Mouse (Mus musculus): ENCODE measurements around the gene Vsig10. TPM values are rescaled to one million over a fixed set of nuclear protein-coding genes. Genes with fewer than 3 reads are reported as not detected.

The Vsig10 gene
- polyA plus RNA-seq, 1 experiment from 2014 or later, result 2.4 TPM

DNA sequence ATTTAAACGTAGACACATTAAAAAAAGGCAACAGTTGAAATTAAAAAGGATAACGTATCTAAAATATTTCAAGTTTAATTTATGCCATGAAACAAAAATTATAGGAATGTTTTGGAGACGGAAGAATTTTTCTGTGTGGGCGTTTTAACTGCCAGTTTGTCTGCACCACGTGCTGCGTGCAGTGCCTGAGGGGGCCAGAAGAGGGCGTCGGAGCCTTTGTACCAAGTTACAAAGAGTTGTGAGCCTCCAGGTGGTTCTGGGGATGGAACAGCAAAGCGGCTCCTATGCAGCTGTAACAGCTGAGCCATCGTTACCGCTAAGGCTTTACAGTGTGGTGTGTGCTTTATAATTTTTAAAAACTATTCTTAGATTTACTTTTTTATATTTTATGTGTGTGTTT is 39.8 kb downstream of the Vsig10 start:
- H3K4me3 ChIP-seq, result peak overlapping the region; percentile 97
- H3K4me1 ChIP-seq (replicated peaks), result peaks cover 52% of the 10 kb centered on the region
- H3K9me3 ChIP-seq, result no peaks in the 10 kb centered on the region
- H3K27me3 ChIP-seq, result no peaks in the 10 kb centered on the region
- no peak for ATAC-seq (ENCODE audit: low FRiP score, low read depth)
- H3K27ac ChIP-seq (replicated peaks), result no peak overlapping the region
- peak overlapping the region; percentile 96 for H3K4me2 ChIP-seq
- WGBS, result 32% methylated on average over 11 of the region's 11 CpGs
- H3K36me3 ChIP-seq, result peaks cover under 1% of the 10 kb centered on the region; the same call in 1 of the 2 replicates
- H3K9ac ChIP-seq, result no peak overlapping the region

DNA sequence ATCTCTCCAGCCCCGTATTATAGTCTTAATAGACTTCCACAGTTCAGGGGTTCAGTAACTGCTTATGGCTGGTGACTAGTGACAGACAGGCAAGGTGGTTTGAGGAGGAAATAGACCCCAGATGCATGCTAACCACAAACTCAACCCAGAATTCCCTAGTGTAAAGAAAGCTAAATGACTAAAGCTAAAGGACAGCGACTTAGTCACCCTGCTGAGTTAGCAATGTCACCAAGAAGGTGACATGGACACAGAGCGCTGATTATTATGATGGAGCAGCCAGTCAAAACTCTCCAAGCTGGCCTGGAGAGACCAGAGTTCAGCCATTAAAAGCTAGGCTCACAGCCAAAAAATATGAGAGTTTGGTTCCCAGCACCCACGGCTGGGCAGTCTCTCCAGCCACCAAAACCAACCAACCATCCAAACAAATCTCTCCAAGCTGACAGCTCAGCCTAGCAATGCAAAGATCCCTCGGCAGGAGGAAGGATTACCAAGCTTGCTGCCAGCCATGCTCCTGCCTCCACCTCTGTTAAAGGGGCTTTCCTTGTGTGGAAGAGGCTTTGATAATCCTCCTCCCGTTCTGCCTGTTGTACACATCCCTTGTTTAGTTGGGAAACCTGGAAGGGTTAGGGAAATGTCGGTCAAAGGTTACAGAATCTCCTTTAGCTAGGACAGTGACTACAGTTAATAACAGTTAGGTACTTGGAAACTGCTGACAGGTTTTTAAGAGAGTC is 40.8 kb downstream of the Vsig10 start:
- no peak overlapping the region for H3K4me3 ChIP-seq
- no peaks in the 10 kb centered on the region for H3K9me3 ChIP-seq
- no peak overlapping the region for H3K27ac ChIP-seq (replicated peaks)
- ATAC-seq (ENCODE audit: low FRiP score, low read depth), result no peak
- no peaks in the 10 kb centered on the region for H3K27me3 ChIP-seq
- no peak overlapping the region for H3K9ac ChIP-seq
- 45% methylated on average over 7 of the region's 7 CpGs for WGBS
- H3K36me3 ChIP-seq, result peaks cover 4% of the 10 kb centered on the region; the same call in 1 of the 2 replicates
- no peak overlapping the region; the same call in 1 of the 2 replicates for H3K4me2 ChIP-seq
- peaks cover 52% of the 10 kb centered on the region for H3K4me1 ChIP-seq (replicated peaks)

DNA sequence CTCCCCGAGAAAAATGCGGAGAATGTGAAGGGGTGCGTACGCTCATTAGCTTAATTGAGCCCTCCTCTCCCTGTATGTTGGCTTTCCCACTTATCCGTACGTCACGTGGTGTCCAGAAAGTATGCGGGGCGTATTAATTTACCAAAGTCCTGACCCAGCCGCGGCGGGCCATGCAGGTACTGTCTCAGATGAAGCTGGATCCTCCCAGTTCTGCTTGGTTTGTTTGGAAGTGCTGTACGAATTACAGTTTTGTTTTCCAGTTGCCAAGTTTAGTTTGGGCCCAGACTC is 41.3 kb downstream of the Vsig10 start:
- Histone ChIP-seq H3K4me1 (replicated peaks) (peaks cover 51% of the 10 kb centered on the region), H3K9me3 (no peaks in the 10 kb centered on the region), H3K9ac (no peak overlapping the region), H3K4me2 (no peak overlapping the region), H3K27me3 (no peaks in the 10 kb centered on the region), H3K36me3 (peaks cover 8% of the 10 kb centered on the region; the same call in 1 of the 2 replicates), H3K27ac (replicated peaks) (no peak overlapping the region), H3K4me3 (no peak overlapping the region)
- no peak for ATAC-seq (ENCODE audit: low FRiP score, low read depth)
- 58% methylated on average over 13 of the region's 13 CpGs for WGBS

DNA sequence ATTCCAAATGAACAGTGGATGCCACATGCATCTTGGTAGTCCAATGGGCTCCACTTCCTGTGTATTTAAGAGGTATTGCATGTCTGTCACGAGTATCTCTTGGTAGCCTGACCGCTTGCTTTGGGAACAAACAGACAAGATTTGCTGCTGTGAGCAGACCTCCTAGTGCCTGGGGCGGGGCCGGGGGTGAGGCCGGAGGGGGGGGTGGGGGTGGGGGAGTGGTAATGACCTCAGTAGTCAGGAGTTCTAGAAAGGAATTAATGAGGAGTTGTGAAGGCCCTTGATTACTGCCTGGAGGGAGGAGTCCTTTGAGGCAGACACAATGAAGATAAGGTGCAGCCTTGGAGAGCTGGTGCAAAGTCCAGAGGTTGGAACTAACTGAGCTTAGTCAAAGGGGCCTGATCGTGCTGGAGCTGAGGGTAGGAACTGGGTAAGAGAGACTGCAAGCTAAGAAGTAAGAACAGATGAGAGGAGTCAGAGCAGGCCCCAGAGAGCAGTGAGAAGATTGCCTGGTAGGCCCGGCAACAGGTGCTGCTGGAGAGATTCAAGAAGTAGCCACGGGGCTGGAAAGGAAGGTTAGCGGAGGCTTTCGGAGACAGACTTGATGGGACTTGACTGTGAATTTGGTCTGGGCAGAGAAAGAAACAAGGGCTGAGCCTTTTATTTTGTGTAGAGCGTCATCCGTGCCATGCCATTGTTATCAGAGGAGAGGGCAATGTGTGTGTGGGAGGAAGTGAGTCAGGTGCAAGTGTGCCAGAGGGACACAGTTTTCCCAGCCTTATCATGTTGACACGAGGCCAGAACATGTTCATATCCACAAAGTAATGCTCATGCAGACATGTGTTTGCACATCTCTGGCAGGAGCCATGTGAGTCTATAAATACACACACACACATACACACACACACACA is 42.0 kb downstream of the Vsig10 start:
- H3K27me3 ChIP-seq, result no peaks in the 10 kb centered on the region
- no peak overlapping the region for H3K4me2 ChIP-seq
- H3K36me3 ChIP-seq, result peaks cover 15% of the 10 kb centered on the region
- ATAC-seq (ENCODE audit: low FRiP score, low read depth), result no peak
- H3K9me3 ChIP-seq, result no peaks in the 10 kb centered on the region
- H3K9ac ChIP-seq, result no peak overlapping the region
- no peak overlapping the region for H3K4me3 ChIP-seq
- no peak overlapping the region for H3K27ac ChIP-seq (replicated peaks)
- H3K4me1 ChIP-seq (replicated peaks), result peaks cover 45% of the 10 kb centered on the region
- 46% methylated on average over 13 of the region's 13 CpGs for WGBS

DNA sequence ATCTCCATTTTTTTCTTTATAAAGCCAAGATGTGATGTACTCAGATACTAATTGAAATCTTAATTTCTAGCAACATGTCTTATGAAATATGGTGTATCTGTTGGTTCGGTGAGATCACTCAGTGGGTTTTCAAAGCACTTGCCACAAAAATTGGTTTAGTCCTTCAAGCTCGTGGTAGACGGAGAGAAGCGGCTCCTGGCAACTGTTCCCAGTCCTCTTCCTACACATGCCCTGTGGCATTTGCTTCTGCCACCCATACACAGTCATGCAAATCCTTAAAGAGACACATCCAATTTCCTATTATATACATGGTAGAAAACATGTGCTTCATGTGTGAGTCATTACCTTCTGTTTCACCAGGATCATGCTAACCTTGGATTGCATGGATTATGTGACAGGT is 42.7 kb downstream of the Vsig10 start:
- no peak overlapping the region for H3K4me3 ChIP-seq
- H3K9ac ChIP-seq, result no peak overlapping the region
- H3K36me3 ChIP-seq, result peaks cover 17% of the 10 kb centered on the region
- no peaks in the 10 kb centered on the region for H3K27me3 ChIP-seq
- H3K4me1 ChIP-seq (replicated peaks), result peaks cover 39% of the 10 kb centered on the region
- no peak overlapping the region for H3K4me2 ChIP-seq
- H3K9me3 ChIP-seq, result no peaks in the 10 kb centered on the region
- no peak for ATAC-seq (ENCODE audit: low FRiP score, low read depth)
- H3K27ac ChIP-seq (replicated peaks), result no peak overlapping the region
- 77% methylated on average over 4 of the region's 4 CpGs for WGBS

DNA sequence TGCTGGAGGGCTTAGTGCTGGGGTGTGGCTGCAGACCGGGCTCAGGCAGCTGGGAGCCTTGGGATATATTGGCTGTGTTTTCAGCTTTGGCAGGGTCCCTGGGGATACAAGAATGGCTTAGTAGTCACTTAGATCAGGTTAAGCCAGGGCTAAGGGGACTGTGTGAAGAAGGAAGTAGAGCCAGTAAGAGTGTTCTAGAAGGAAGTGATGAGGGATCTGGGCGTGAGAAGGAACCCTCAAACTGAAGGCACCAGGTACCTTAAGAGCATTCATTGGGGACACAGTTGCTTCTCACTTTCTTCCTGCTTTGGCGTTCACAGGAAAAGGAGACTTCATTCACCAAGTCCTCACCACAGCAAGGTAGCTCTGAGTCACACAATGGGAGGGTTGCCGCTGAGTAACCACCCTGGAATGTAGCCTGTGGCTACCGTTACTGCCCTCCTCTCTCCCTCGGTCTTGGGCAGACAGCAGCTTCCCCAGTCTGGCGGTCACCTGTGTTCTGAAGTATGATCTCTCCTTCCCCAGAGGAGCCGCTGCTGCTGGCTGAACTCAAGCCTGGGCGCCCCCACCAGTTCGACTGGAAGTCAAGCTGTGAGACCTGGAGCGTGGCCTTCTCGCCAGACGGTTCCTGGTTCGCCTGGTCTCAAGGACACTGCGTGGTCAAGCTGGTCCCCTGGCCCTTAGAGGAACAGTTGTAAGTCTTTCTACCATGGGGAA is 44.3 kb downstream of the Vsig10 start:
- Histone ChIP-seq H3K36me3 (peaks cover 17% of the 10 kb centered on the region), H3K4me1 (replicated peaks) (peaks cover 36% of the 10 kb centered on the region), H3K27me3 (no peaks in the 10 kb centered on the region), H3K9ac (no peak overlapping the region), H3K27ac (replicated peaks) (no peak overlapping the region), H3K9me3 (no peaks in the 10 kb centered on the region), H3K4me3 (no peak overlapping the region), H3K4me2 (no peak overlapping the region)
- no peak for ATAC-seq (ENCODE audit: low FRiP score, low read depth)
- 63% methylated on average over 15 of the region's 15 CpGs for WGBS

DNA sequence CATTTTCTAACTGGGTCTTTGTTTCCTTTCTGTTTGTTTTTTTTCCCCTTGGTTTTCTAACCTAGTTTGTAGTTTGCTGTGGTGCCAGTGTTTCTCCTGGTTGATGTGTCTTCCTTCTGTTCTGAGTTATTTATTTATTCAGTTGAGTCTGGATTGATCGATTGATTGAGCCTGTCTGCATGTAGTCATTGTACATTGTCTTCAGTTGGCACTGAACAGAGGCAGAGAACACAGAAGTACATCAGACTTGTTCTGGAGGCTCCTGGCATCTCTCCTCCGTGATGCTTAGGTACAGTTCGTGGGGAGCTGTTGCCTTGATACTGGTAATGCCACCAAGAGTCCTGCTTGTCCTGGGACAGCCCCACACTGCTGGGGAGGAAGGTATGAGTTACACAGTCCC is 45.9 kb downstream of the Vsig10 start:
- ATAC-seq (ENCODE audit: low FRiP score, low read depth), result no peak
- peaks cover 25% of the 10 kb centered on the region for H3K36me3 ChIP-seq

DNA sequence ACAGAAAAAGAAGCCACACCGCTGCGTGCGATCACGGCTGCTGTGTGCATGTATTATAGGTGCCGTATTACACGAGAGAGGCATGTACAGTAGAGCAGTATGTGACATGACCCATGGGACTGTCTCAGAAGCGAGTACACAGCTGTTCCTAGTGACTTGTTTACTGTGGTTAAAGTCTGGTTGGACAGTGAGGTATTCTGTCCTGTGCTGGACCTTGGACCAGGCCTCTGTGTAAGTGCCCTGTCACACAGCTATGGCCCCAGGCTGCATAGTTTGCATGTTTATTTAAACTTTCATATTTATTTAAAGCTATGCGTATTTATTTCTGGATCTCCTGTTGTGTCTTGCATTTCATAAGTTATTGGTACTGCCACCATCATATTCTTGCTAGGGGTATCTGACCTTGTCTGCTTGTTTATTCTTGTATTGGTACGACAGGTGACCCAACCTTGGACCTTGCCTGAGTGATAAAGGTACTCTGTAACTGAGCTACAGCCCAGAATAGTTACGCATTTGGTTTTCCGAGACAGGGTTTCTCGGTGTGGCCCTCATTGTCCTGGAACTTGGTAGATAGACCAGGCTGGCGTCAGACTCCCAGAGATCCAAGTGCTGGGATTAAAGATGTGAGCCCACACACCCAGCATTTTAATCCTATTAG is 47.1 kb downstream of the Vsig10 start:
- 92% methylated on average over 13 of the region's 13 CpGs for WGBS

More for the DNA sequence above, 45.9 kb downstream of the Vsig10 start:
- no peak overlapping the region for H3K27ac ChIP-seq (replicated peaks)
- no peak overlapping the region for H3K4me3 ChIP-seq
- H3K27me3 ChIP-seq, result no peaks in the 10 kb centered on the region
- WGBS, result 85% methylated on average over 3 of the region's 3 CpGs
- no peaks in the 10 kb centered on the region for H3K9me3 ChIP-seq
- H3K4me2 ChIP-seq, result no peak overlapping the region
- peaks cover 20% of the 10 kb centered on the region for H3K4me1 ChIP-seq (replicated peaks)
- no peak overlapping the region for H3K9ac ChIP-seq

DNA sequence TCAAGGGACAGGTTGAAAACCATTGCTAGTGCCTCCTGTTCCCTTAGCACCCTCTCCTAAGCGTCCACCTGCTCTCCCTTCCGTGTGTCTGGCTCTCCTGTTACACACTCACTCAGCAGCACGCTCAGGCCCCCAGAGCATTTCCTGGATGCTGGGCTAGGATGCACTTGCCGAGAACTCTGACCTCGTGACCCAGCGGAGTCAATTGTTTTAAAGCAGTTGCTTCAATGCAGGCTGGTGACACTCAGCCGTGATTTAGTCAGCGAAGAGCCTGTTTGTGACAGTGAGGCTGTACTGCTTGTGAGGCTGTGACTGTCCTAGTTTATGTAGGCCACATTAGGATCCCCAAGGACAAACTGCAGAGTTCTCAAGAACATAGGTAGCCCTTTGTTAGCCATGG is 48.3 kb downstream of the Vsig10 start:
- H3K4me1 ChIP-seq (replicated peaks), result peaks cover 5% of the 10 kb centered on the region; the same call in 1 of the 2 replicates
- WGBS, result 39% methylated on average over 8 of the region's 8 CpGs
- no peaks in the 10 kb centered on the region for H3K9me3 ChIP-seq
- H3K4me2 ChIP-seq, result no peak overlapping the region
- H3K36me3 ChIP-seq, result peaks cover 42% of the 10 kb centered on the region
- no peaks in the 10 kb centered on the region for H3K27me3 ChIP-seq
- no peak overlapping the region for H3K27ac ChIP-seq (replicated peaks)
- H3K9ac ChIP-seq, result no peak overlapping the region
- ATAC-seq (ENCODE audit: low FRiP score, low read depth), result no peak
- H3K4me3 ChIP-seq, result no peak overlapping the region

More for the DNA sequence above, 47.1 kb downstream of the Vsig10 start:
- Histone ChIP-seq H3K36me3 (peaks cover 31% of the 10 kb centered on the region), H3K9ac (no peak overlapping the region), H3K4me1 (replicated peaks) (peaks cover 8% of the 10 kb centered on the region), H3K27me3 (no peaks in the 10 kb centered on the region), H3K9me3 (no peaks in the 10 kb centered on the region), H3K4me3 (no peak overlapping the region), H3K27ac (replicated peaks) (no peak overlapping the region), H3K4me2 (no peak overlapping the region)
- no peak for ATAC-seq (ENCODE audit: low FRiP score, low read depth)

DNA sequence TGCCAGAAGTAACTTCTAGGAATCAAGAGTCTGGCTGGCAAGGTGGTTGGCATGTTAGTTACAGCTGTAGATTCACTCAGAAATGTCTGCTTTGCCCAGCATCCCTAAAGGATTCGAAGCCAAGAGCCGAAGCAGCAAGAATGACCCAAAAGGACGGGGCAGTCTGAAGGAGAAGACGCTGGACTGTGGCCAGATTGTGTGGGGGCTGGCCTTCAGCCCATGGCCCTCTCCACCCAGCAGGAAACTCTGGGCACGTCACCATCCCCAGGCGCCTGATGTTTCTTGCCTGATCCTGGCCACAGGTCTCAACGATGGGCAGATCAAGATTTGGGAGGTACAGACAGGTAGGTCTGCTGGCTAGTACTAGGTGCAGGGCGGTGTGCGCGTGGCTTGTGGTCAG is 51.7 kb downstream of the Vsig10 start:
- H3K9me3 ChIP-seq, result no peaks in the 10 kb centered on the region
- ATAC-seq (ENCODE audit: low FRiP score, low read depth), result no peak
- H3K4me1 ChIP-seq (replicated peaks), result no peaks in the 10 kb centered on the region
- H3K27ac ChIP-seq (replicated peaks), result no peak overlapping the region
- peaks cover 55% of the 10 kb centered on the region for H3K36me3 ChIP-seq
- H3K4me3 ChIP-seq, result no peak overlapping the region
- H3K4me2 ChIP-seq, result no peak overlapping the region
- no peaks in the 10 kb centered on the region for H3K27me3 ChIP-seq
- no peak overlapping the region for H3K9ac ChIP-seq
- 84% methylated on average over 10 of the region's 10 CpGs for WGBS

DNA sequence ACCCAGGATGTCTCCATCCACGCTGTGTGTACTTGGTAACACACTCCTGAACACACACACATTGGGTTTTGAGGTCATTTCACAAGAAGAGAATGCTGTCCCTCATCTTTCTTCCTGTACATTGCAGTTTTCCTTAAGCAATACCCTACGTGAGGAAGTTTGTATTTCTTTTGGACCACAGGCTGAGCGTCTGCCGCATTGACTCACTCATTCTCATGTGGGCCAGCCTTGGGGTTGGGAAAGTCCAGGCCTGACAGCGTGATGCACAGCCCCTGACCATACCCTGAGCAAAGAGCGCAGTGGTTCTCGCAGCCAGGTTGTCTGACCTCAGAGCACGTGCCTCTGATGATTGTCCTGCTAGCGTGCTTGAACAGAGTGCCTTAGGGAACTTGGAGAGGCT is 54.5 kb downstream of the Vsig10 start:
- ATAC-seq (ENCODE audit: low FRiP score, low read depth), result no peak
- Histone ChIP-seq H3K27ac (replicated peaks) (no peak overlapping the region), H3K4me1 (replicated peaks) (no peaks in the 10 kb centered on the region), H3K9ac (no peak overlapping the region), H3K36me3 (peaks cover 63% of the 10 kb centered on the region), H3K27me3 (no peaks in the 10 kb centered on the region), H3K4me2 (no peak overlapping the region), H3K4me3 (no peak overlapping the region), H3K9me3 (no peaks in the 10 kb centered on the region)
- WGBS, result 95% methylated on average over 9 of the region's 9 CpGs
